Mouse (Mus musculus): ENCODE results near the gene Arhgap45. TPM values are rescaled to one million over a fixed set of nuclear protein-coding genes. Genes with fewer than 3 reads are reported as not detected.

The Arhgap45 gene
- polyA plus RNA-seq (2015; fragmentation: Nextera tagmentation; extraction: Ambion mirVana) = 10.9 and 17.7 TPM in 2 replicates

- H3K9ac ChIP-seq (ENCODE audit: low read length) = peak within 1 kb of the TSS; percentile 53; the same call in 1 of the 2 replicates
- H3K27me3 ChIP-seq (ENCODE audit: control insufficient read depth, insufficient read depth, low read length) = peaks cover 22% of the 10 kb centered on the region
- peak within 1 kb of the TSS; percentile 29; the same call in 1 of the 2 replicates for H3K27ac ChIP-seq (ENCODE audit: low read length)
- H3K4me3 ChIP-seq (ENCODE audit: low read length) = peak within 1 kb of the TSS; percentile 47
- H3K9me3 ChIP-seq (replicated peaks; ENCODE audit: control insufficient read depth, low read length) = no peaks in the 10 kb centered on the region; the same call in 1 of the 2 replicates
- H3K36me3 ChIP-seq (ENCODE audit: control insufficient read depth, insufficient read depth) = peaks cover 5% of the 10 kb centered on the region
- WGBS = 60% methylated on average over 11 of the region's 11 CpGs
- H3K4me2 ChIP-seq (ENCODE audit: low read depth, low read length) = 0 out of 2 replicates have a peak within 1 kb of the TSS, but pooled peaks have one; percentile 15
- H3K4me1 ChIP-seq (ENCODE audit: control insufficient read depth, insufficient read depth, low read length) = peaks cover 7% of the 10 kb centered on the region
- peak; percentile 45; the same call in 1 of the 2 replicates for ATAC-seq (replicated peaks; ENCODE audit: extremely low read depth, insufficient read depth, low FRiP score)
Measured at GRCm38 (mm10) chr10:80016511-80016910, at the start of gene Arhgap45. Gene Arhgap45 (plus strand): TSS chr10:80016653.

GRCm38 (mm10) chr10:79966886-79967400 is 49.5 kb upstream of the Arhgap45 start:
- Histone ChIP-seq H3K4me3 (ENCODE audit: low read length) (no peak overlapping the region), H3K4me1 (ENCODE audit: control insufficient read depth, insufficient read depth, low read length) (peaks cover 9% of the 10 kb centered on the region), H3K36me3 (ENCODE audit: control insufficient read depth, insufficient read depth) (peaks cover 36% of the 10 kb centered on the region), H3K9ac (ENCODE audit: low read length) (no peak overlapping the region), H3K4me2 (ENCODE audit: low read depth, low read length) (no peak overlapping the region), H3K27ac (ENCODE audit: low read length) (no peak overlapping the region), H3K27me3 (ENCODE audit: control insufficient read depth, insufficient read depth, low read length) (peaks cover 20% of the 10 kb centered on the region), H3K9me3 (replicated peaks; ENCODE audit: control insufficient read depth, low read length) (no peaks in the 10 kb centered on the region)
- 91% methylated on average over 5 of the region's 5 CpGs for WGBS
- no peak for ATAC-seq (replicated peaks; ENCODE audit: extremely low read depth, insufficient read depth, low FRiP score)

GRCm38 (mm10) chr10:79968181-79968580 is 48.3 kb upstream of the Arhgap45 start:
- Histone ChIP-seq H3K4me1 (ENCODE audit: control insufficient read depth, insufficient read depth, low read length) (peaks cover 9% of the 10 kb centered on the region), H3K4me3 (ENCODE audit: low read length) (no peak overlapping the region), H3K27ac (ENCODE audit: low read length) (no peak overlapping the region), H3K9ac (ENCODE audit: low read length) (no peak overlapping the region), H3K27me3 (ENCODE audit: control insufficient read depth, insufficient read depth, low read length) (peaks cover 23% of the 10 kb centered on the region), H3K4me2 (ENCODE audit: low read depth, low read length) (no peak overlapping the region), H3K9me3 (replicated peaks; ENCODE audit: control insufficient read depth, low read length) (no peaks in the 10 kb centered on the region), H3K36me3 (ENCODE audit: control insufficient read depth, insufficient read depth) (peaks cover 29% of the 10 kb centered on the region)
- 73% methylated on average over 1 of the region's 1 CpGs for WGBS
- no peak for ATAC-seq (replicated peaks; ENCODE audit: extremely low read depth, insufficient read depth, low FRiP score)

- H3K27me3 ChIP-seq (ENCODE audit: control insufficient read depth, insufficient read depth, low read length) = peaks cover 23% of the 10 kb centered on the region
- H3K36me3 ChIP-seq (ENCODE audit: control insufficient read depth, insufficient read depth) = peaks cover 24% of the 10 kb centered on the region
- WGBS = 16% methylated on average over 3 of the region's 3 CpGs
- no peak overlapping the region for H3K9ac ChIP-seq (ENCODE audit: low read length)
- H3K4me1 ChIP-seq (ENCODE audit: control insufficient read depth, insufficient read depth, low read length) = peaks cover 9% of the 10 kb centered on the region
- H3K4me3 ChIP-seq (ENCODE audit: low read length) = no peak overlapping the region
- no peak for ATAC-seq (replicated peaks; ENCODE audit: extremely low read depth, insufficient read depth, low FRiP score)
- no peak overlapping the region for H3K27ac ChIP-seq (ENCODE audit: low read length)
- H3K9me3 ChIP-seq (replicated peaks; ENCODE audit: control insufficient read depth, low read length) = no peaks in the 10 kb centered on the region
- H3K4me2 ChIP-seq (ENCODE audit: low read depth, low read length) = no peak overlapping the region
Measured at GRCm38 (mm10) chr10:79969124-79969568, 47.3 kb upstream of the Arhgap45 start.

GRCm38 (mm10) chr10:79970415-79971182 is 45.9 kb upstream of the Arhgap45 start, which contains the start of gene Grin3b:
Gene Grin3b (plus strand): TSS chr10:79970715.
- ATAC-seq (replicated peaks; ENCODE audit: extremely low read depth, insufficient read depth, low FRiP score) = no peak; the same call in 1 of the 2 replicates
- peak within 1 kb of the TSS; percentile 65 for H3K9ac ChIP-seq (ENCODE audit: low read length)
- H3K27ac ChIP-seq (ENCODE audit: low read length) = no peak within 1 kb of the TSS
- H3K27me3 ChIP-seq (ENCODE audit: control insufficient read depth, insufficient read depth, low read length) = peaks cover 23% of the 10 kb centered on the region
- peak within 1 kb of the TSS; percentile 54 for H3K4me3 ChIP-seq (ENCODE audit: low read length)
- H3K36me3 ChIP-seq (ENCODE audit: control insufficient read depth, insufficient read depth) = peaks cover 18% of the 10 kb centered on the region; the same call in 1 of the 2 replicates
- H3K9me3 ChIP-seq (replicated peaks; ENCODE audit: control insufficient read depth, low read length) = no peaks in the 10 kb centered on the region
- H3K4me2 ChIP-seq (ENCODE audit: low read depth, low read length) = peak within 1 kb of the TSS; percentile 74
- peaks cover 9% of the 10 kb centered on the region for H3K4me1 ChIP-seq (ENCODE audit: control insufficient read depth, insufficient read depth, low read length)
- 8% methylated on average over 47 of the region's 47 CpGs for WGBS

GRCm38 (mm10) chr10:79971183-79971497 is 45.3 kb upstream of the Arhgap45 start:
- peak overlapping the region; percentile 74 for H3K4me2 ChIP-seq (ENCODE audit: low read depth, low read length)
- peaks cover 23% of the 10 kb centered on the region for H3K27me3 ChIP-seq (ENCODE audit: control insufficient read depth, insufficient read depth, low read length)
- ATAC-seq (replicated peaks; ENCODE audit: extremely low read depth, insufficient read depth, low FRiP score) = no peak
- no peak overlapping the region for H3K27ac ChIP-seq (ENCODE audit: low read length)
- H3K4me3 ChIP-seq (ENCODE audit: low read length) = peak overlapping the region; percentile 54
- 3% methylated on average over 21 of the region's 21 CpGs for WGBS
- H3K4me1 ChIP-seq (ENCODE audit: control insufficient read depth, insufficient read depth, low read length) = peaks cover 9% of the 10 kb centered on the region
- peaks cover 23% of the 10 kb centered on the region for H3K36me3 ChIP-seq (ENCODE audit: control insufficient read depth, insufficient read depth)
- peak overlapping the region; percentile 65 for H3K9ac ChIP-seq (ENCODE audit: low read length)
- H3K9me3 ChIP-seq (replicated peaks; ENCODE audit: control insufficient read depth, low read length) = no peaks in the 10 kb centered on the region

GRCm38 (mm10) chr10:79972831-79973230 is 43.6 kb upstream of the Arhgap45 start:
- H3K36me3 ChIP-seq (ENCODE audit: control insufficient read depth, insufficient read depth) = peaks cover 28% of the 10 kb centered on the region
- H3K9me3 ChIP-seq (replicated peaks; ENCODE audit: control insufficient read depth, low read length) = no peaks in the 10 kb centered on the region
- no peak overlapping the region for H3K27ac ChIP-seq (ENCODE audit: low read length)
- no peak overlapping the region for H3K4me2 ChIP-seq (ENCODE audit: low read depth, low read length)
- peaks cover 23% of the 10 kb centered on the region for H3K27me3 ChIP-seq (ENCODE audit: control insufficient read depth, insufficient read depth, low read length)
- no peak overlapping the region for H3K4me3 ChIP-seq (ENCODE audit: low read length)
- WGBS = 40% methylated on average over 14 of the region's 14 CpGs
- no peak for ATAC-seq (replicated peaks; ENCODE audit: extremely low read depth, insufficient read depth, low FRiP score)
- H3K9ac ChIP-seq (ENCODE audit: low read length) = no peak overlapping the region
- H3K4me1 ChIP-seq (ENCODE audit: control insufficient read depth, insufficient read depth, low read length) = peaks cover 9% of the 10 kb centered on the region

GRCm38 (mm10) chr10:79974087-79974486 is 42.4 kb upstream of the Arhgap45 start:
- Histone ChIP-seq H3K27ac (ENCODE audit: low read length) (no peak overlapping the region), H3K9ac (ENCODE audit: low read length) (no peak overlapping the region), H3K4me1 (ENCODE audit: control insufficient read depth, insufficient read depth, low read length) (peaks cover 9% of the 10 kb centered on the region), H3K4me2 (ENCODE audit: low read depth, low read length) (no peak overlapping the region), H3K9me3 (replicated peaks; ENCODE audit: control insufficient read depth, low read length) (no peaks in the 10 kb centered on the region), H3K27me3 (ENCODE audit: control insufficient read depth, insufficient read depth, low read length) (peaks cover 23% of the 10 kb centered on the region), H3K36me3 (ENCODE audit: control insufficient read depth, insufficient read depth) (peaks cover 39% of the 10 kb centered on the region), H3K4me3 (ENCODE audit: low read length) (no peak overlapping the region)
- 89% methylated on average over 21 of the region's 21 CpGs for WGBS
- no peak for ATAC-seq (replicated peaks; ENCODE audit: extremely low read depth, insufficient read depth, low FRiP score)

GRCm38 (mm10) chr10:79974668-79975067 is 41.8 kb upstream of the Arhgap45 start:
- no peak overlapping the region for H3K4me2 ChIP-seq (ENCODE audit: low read depth, low read length)
- H3K4me3 ChIP-seq (ENCODE audit: low read length) = no peak overlapping the region
- no peak for ATAC-seq (replicated peaks; ENCODE audit: extremely low read depth, insufficient read depth, low FRiP score)
- H3K36me3 ChIP-seq (ENCODE audit: control insufficient read depth, insufficient read depth) = peaks cover 41% of the 10 kb centered on the region
- H3K27me3 ChIP-seq (ENCODE audit: control insufficient read depth, insufficient read depth, low read length) = peaks cover 21% of the 10 kb centered on the region
- H3K27ac ChIP-seq (ENCODE audit: low read length) = no peak overlapping the region
- H3K9me3 ChIP-seq (replicated peaks; ENCODE audit: control insufficient read depth, low read length) = no peaks in the 10 kb centered on the region
- 82% methylated on average over 8 of the region's 8 CpGs for WGBS
- H3K9ac ChIP-seq (ENCODE audit: low read length) = no peak overlapping the region
- H3K4me1 ChIP-seq (ENCODE audit: control insufficient read depth, insufficient read depth, low read length) = peaks cover 10% of the 10 kb centered on the region

All from heart, embryonic 16.5 days (tissue).